Mouse (Mus musculus): ENCODE measurements around the gene Bmp3. TPM values are rescaled to one million over a fixed set of nuclear protein-coding genes. Genes with fewer than 3 reads are reported as not detected.

Bmp3 gene
- polyA plus RNA-seq, 1 experiment from 2014 or later, result 4.3 TPM

- H3K27ac ChIP-seq, result no peak overlapping the region
- 71% methylated on average over 1 of the region's 1 CpGs for WGBS
- H3K36me3 ChIP-seq, result no peaks in the 10 kb centered on the region
- no peak overlapping the region for H3K4me3 ChIP-seq
- no peak overlapping the region for H3K9ac ChIP-seq
- no peaks in the 10 kb centered on the region for H3K4me1 ChIP-seq
- H3K4me2 ChIP-seq (replicated peaks), result no peak overlapping the region
- no peaks in the 10 kb centered on the region for H3K27me3 ChIP-seq
- H3K9me3 ChIP-seq, result no peaks in the 10 kb centered on the region
- ATAC-seq (ENCODE audit: insufficient number of reproducible peaks, insufficient read depth, low FRiP score, low TSS enrichment), result no peak
These were observed 67.4 kb downstream of the Bmp3 start for GRCm38 (mm10) chr5:98921608-98922007.

GRCm38 (mm10) chr5:98922921-98923320, 68.7 kb downstream of the Bmp3 start:
- no peak for ATAC-seq (ENCODE audit: insufficient number of reproducible peaks, insufficient read depth, low FRiP score, low TSS enrichment)
- Histone ChIP-seq H3K27me3 (no peaks in the 10 kb centered on the region), H3K9ac (no peak overlapping the region), H3K4me2 (replicated peaks) (no peak overlapping the region), H3K27ac (no peak overlapping the region), H3K4me3 (no peak overlapping the region), H3K9me3 (no peaks in the 10 kb centered on the region), H3K36me3 (no peaks in the 10 kb centered on the region), H3K4me1 (no peaks in the 10 kb centered on the region)
- WGBS, result 81% methylated on average over 3 of the region's 3 CpGs

Other genes with a start within 250 kb of the Bmp3 start
- gene Prkg2, start 182.9 kb downstream of the Bmp3 start, polyA plus RNA-seq (2016; fragmentation: Nextera tagmentation; extraction: Ambion mirVana), result 4.6 and 5.9 TPM in 2 replicates

Data from embryonic facial prominence, embryonic 12.5 days (tissue).